In the genomic region with DNA sequence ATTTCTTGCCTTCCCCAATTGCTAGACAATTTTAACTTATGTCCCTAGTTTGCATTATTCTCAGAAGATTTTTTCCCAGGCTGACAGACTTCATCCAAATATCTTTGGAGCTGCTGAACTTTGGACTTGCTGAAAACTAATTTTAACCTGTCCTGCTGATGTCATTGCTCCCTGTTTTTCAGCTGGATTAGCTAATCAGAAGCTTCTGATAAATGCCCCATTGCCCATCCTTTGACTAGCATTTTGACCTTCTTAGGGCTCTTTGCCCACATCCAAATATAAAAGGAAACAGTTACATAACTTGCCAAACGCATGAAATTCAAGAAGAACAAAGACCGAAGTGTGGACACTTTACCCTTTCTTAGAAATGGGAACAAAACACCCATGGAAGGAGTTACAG, we compare ENCODE assay signal across 28 mouse cellular contexts.
"Had no signal": no experiment of that assay in that cellular context is flagged by ENCODE, and none has a peak within 500 bp of the region (broad histone marks: within the 10 kb centered on the region; RNA-seq: fewer than 3 reads in every experiment).

No protein-coding gene starts in this region.

- H3K27me3 ChIP-seq: embryonic facial prominence, embryonic 12.5 days; embryonic facial prominence, embryonic 13.5 days; embryonic facial prominence, embryonic 15.5 days; forebrain, embryonic 12.5 days; forebrain, embryonic 13.5 days; forebrain, embryonic 15.5 days had no signal

- H3K4me1 ChIP-seq: embryonic facial prominence, embryonic 10.5 days; embryonic facial prominence, embryonic 12.5 days; embryonic facial prominence, embryonic 13.5 days; embryonic facial prominence, embryonic 15.5 days; forebrain, embryonic 10.5 days; forebrain, embryonic 12.5 days; forebrain, embryonic 13.5 days; forebrain, embryonic 15.5 days had no signal

- ATAC-seq: forebrain, embryonic 13.5 days; forebrain, embryonic 14.5 days; forebrain, embryonic 15.5 days; forebrain, embryonic 16.5 days; forebrain, postnatal 0 days had no signal

- H3K9me3 ChIP-seq: embryonic facial prominence, embryonic 10.5 days; embryonic facial prominence, embryonic 12.5 days; embryonic facial prominence, embryonic 13.5 days; embryonic facial prominence, embryonic 15.5 days; forebrain, embryonic 10.5 days; forebrain, embryonic 12.5 days; forebrain, embryonic 13.5 days; forebrain, embryonic 15.5 days had no signal

- H3K4me3 ChIP-seq: embryonic facial prominence, embryonic 10.5 days; embryonic facial prominence, embryonic 12.5 days; embryonic facial prominence, embryonic 13.5 days; embryonic facial prominence, embryonic 15.5 days; erythroblast, embryonic 14.5 days; forebrain, embryonic 10.5 days; forebrain, embryonic 12.5 days; forebrain, embryonic 13.5 days; forebrain, embryonic 15.5 days; gastrocnemius, adult 2 months; heart, adult 2 months had no signal

- H3K9ac ChIP-seq: embryonic facial prominence, embryonic 12.5 days; embryonic facial prominence, embryonic 13.5 days; embryonic facial prominence, embryonic 15.5 days; forebrain, embryonic 12.5 days; forebrain, embryonic 13.5 days; forebrain, embryonic 15.5 days; forebrain, postnatal 0 days had no signal

- H3K4me2 ChIP-seq: embryonic facial prominence, embryonic 12.5 days; embryonic facial prominence, embryonic 13.5 days; embryonic facial prominence, embryonic 15.5 days; forebrain, embryonic 12.5 days; forebrain, embryonic 13.5 days; forebrain, embryonic 15.5 days had no signal

- H3K36me3 ChIP-seq: embryonic facial prominence, embryonic 10.5 days; embryonic facial prominence, embryonic 12.5 days; embryonic facial prominence, embryonic 13.5 days; embryonic facial prominence, embryonic 15.5 days; forebrain, embryonic 10.5 days; forebrain, embryonic 12.5 days; forebrain, embryonic 15.5 days had no signal

- DNase-seq: cerebellum, adult 8-10 months; cerebellum, adult 9-10 months; cerebellum, adult 9-11 months; cerebellum, postnatal 10 days; cerebellum, postnatal 14 days; cerebellum, postnatal 25 days; cerebellum, postnatal 36 days; embryo, embryonic 11 days; forebrain, postnatal 0 days; gastrocnemius, adult 2 months; gastrocnemius, postnatal 10 days; gastrocnemius, postnatal 14 days; gastrocnemius, postnatal 25 days; gastrocnemius, postnatal 36 days; heart, adult 11 months; heart, adult 18-20 months; heart, adult 2 months had no signal

- H3K27ac ChIP-seq: embryonic facial prominence, embryonic 10.5 days; embryonic facial prominence, embryonic 12.5 days; embryonic facial prominence, embryonic 13.5 days; embryonic facial prominence, embryonic 15.5 days; forebrain, embryonic 10.5 days; forebrain, embryonic 12.5 days; forebrain, embryonic 13.5 days; forebrain, embryonic 15.5 days; gastrocnemius, adult 2 months; heart, adult 2 months had no signal
